Mouse (Mus musculus) heart, adult 2 months (tissue): ENCODE data around the gene Gm49325. TPM values are rescaled to one million over a fixed set of nuclear protein-coding genes. Genes with fewer than 3 reads are reported as not detected.

ENCODE experiments used
- microRNA-seq, 2 experiments: library from miRNA; unstranded; fragments of <30 nt; microRNA quantifications; one replicate each; pipeline ENCODE4 v1.2.0; 2021
- polyA plus RNA-seq: library from polyadenylated mRNA; depleted of rRNA; stranded (reverse); fragments of >200 nt; gene quantifications from 2 replicates; pipeline ENCODE4 v1.2.3, GENCODE M21; 2012; rRNA removed
- total RNA-seq, 2 experiments: library from RNA; stranded (reverse); gene quantifications; 2 replicates each; pipeline ENCODE4 v1.2.3; 2021

The Gm49325 gene
- total and polyA plus RNA-seq, 3 experiments, result 15.5 to 15.8 TPM; not detected in 1

Small RNA genes lying within 50 kb of the gene (microRNA-seq; reads per million reads assigned to microRNA genes)
- gene Mir1930, result 11.8 to 20.9 reads per million in 2 experiments

Other genes with a start within 250 kb of the Gm49325 start
- 10 to 100 TPM; 17.1 to 17.2 TPM for gene Adarb1, start 187.9 kb upstream of the Gm49325 start, total RNA-seq
- 11.4 and 17.2 TPM in 2 replicates for gene Adarb1, start 187.9 kb upstream of the Gm49325 start, polyA plus RNA-seq
- 10 to 100 TPM in 1 of 2 experiments, 1 to 10 TPM in 1; 8.2 to 10.3 TPM for gene Fam207a, start 90.4 kb upstream of the Gm49325 start, total RNA-seq
- 10.4 and 11.1 TPM in 2 replicates for gene Fam207a, start 90.4 kb upstream of the Gm49325 start, polyA plus RNA-seq
- 10 to 100 TPM in 1 of 2 experiments, 1 to 10 TPM in 1; 7.1 to 11.2 TPM for gene Itgb2, start 75.9 kb upstream of the Gm49325 start, total RNA-seq
- 6.0 and 11.6 TPM in 2 replicates for gene Itgb2, start 75.9 kb upstream of the Gm49325 start, polyA plus RNA-seq
- gene Pttg1ip, start 24.5 kb upstream of the Gm49325 start, total RNA-seq, result 100 to 1,000 TPM; 131 to 132 TPM
- gene Pttg1ip, start 24.5 kb upstream of the Gm49325 start, polyA plus RNA-seq, result 119 and 168 TPM in 2 replicates
- 10 to 100 TPM; 66.4 to 67.8 TPM for gene Sumo3, start 100 bp upstream of the Gm49325 start, total RNA-seq
- gene Sumo3, start 100 bp upstream of the Gm49325 start, polyA plus RNA-seq, result 122 and 167 TPM in 2 replicates
- gene Ube2g2, start 16.1 kb downstream of the Gm49325 start, total RNA-seq, result 10 to 100 TPM; 74.6 to 80.9 TPM
- gene Ube2g2, start 16.1 kb downstream of the Gm49325 start, polyA plus RNA-seq, result 53.5 and 69.7 TPM in 2 replicates
- not detected for gene Tspear, start 80.4 kb downstream of the Gm49325 start, total RNA-seq
- gene Tspear, start 80.4 kb downstream of the Gm49325 start, polyA plus RNA-seq, result not detected in 2 replicates
- gene Gm19402, start 84.6 kb downstream of the Gm49325 start, total RNA-seq, result not detected
- gene Gm19402, start 84.6 kb downstream of the Gm49325 start, polyA plus RNA-seq, result not detected in 2 replicates
- gene Gm9508, start 91.0 kb downstream of the Gm49325 start, total RNA-seq, result not detected
- gene Gm9508, start 91.0 kb downstream of the Gm49325 start, polyA plus RNA-seq, result not detected in 2 replicates
- gene Gm10272, start 100.4 kb downstream of the Gm49325 start, total RNA-seq, result not detected
- not detected in 2 replicates for gene Gm10272, start 100.4 kb downstream of the Gm49325 start, polyA plus RNA-seq
- gene Gm10024, start 105.3 kb downstream of the Gm49325 start, total RNA-seq, result not detected
- gene Gm10024, start 105.3 kb downstream of the Gm49325 start, polyA plus RNA-seq, result not detected in 2 replicates
- not detected for gene Gm10142, start 109.6 kb downstream of the Gm49325 start, total RNA-seq
- not detected in 2 replicates for gene Gm10142, start 109.6 kb downstream of the Gm49325 start, polyA plus RNA-seq
- gene Krtap12-1, start 114.4 kb downstream of the Gm49325 start, total RNA-seq, result not detected
- not detected in 2 replicates for gene Krtap12-1, start 114.4 kb downstream of the Gm49325 start, polyA plus RNA-seq
- gene Gm10100, start 120.3 kb downstream of the Gm49325 start, total RNA-seq, result not detected
- not detected in 2 replicates for gene Gm10100, start 120.3 kb downstream of the Gm49325 start, polyA plus RNA-seq
- not detected for gene Gm18596, start 136.4 kb downstream of the Gm49325 start, total RNA-seq
- gene Gm18596, start 136.4 kb downstream of the Gm49325 start, polyA plus RNA-seq, result not detected in 2 replicates
- not detected for gene Gm9736, start 145.2 kb downstream of the Gm49325 start, total RNA-seq
- gene Gm9736, start 145.2 kb downstream of the Gm49325 start, polyA plus RNA-seq, result not detected in 2 replicates
- not detected for gene Gm3233, start 153.5 kb downstream of the Gm49325 start, total RNA-seq
- gene Gm3233, start 153.5 kb downstream of the Gm49325 start, polyA plus RNA-seq, result not detected in 2 replicates
- not detected for gene Gm3238, start 165.1 kb downstream of the Gm49325 start, total RNA-seq
- gene Gm3238, start 165.1 kb downstream of the Gm49325 start, polyA plus RNA-seq, result not detected in 2 replicates
- gene Gm7138, start 170.7 kb downstream of the Gm49325 start, total RNA-seq, result not detected
- not detected in 2 replicates for gene Gm7138, start 170.7 kb downstream of the Gm49325 start, polyA plus RNA-seq
- gene Gm3250, start 176.3 kb downstream of the Gm49325 start, total RNA-seq, result not detected
- gene Gm3250, start 176.3 kb downstream of the Gm49325 start, polyA plus RNA-seq, result not detected in 2 replicates
- gene Gm7137, start 182.0 kb downstream of the Gm49325 start, total RNA-seq, result not detected
- gene Gm7137, start 182.0 kb downstream of the Gm49325 start, polyA plus RNA-seq, result not detected in 2 replicates
- gene Gm9639, start 188.9 kb downstream of the Gm49325 start, total RNA-seq, result not detected
- not detected in 2 replicates for gene Gm9639, start 188.9 kb downstream of the Gm49325 start, polyA plus RNA-seq
- gene Gm19668, start 192.9 kb downstream of the Gm49325 start, total RNA-seq, result not detected
- not detected in 2 replicates for gene Gm19668, start 192.9 kb downstream of the Gm49325 start, polyA plus RNA-seq
- gene Gm9507, start 205.6 kb downstream of the Gm49325 start, total RNA-seq, result not detected
- gene Gm9507, start 205.6 kb downstream of the Gm49325 start, polyA plus RNA-seq, result not detected in 2 replicates
- gene Gm2696, start 208.5 kb downstream of the Gm49325 start, total RNA-seq, result not detected
- not detected in 2 replicates for gene Gm2696, start 208.5 kb downstream of the Gm49325 start, polyA plus RNA-seq
- not detected for gene Krtap10-4, start 220.9 kb downstream of the Gm49325 start, total RNA-seq
- gene Krtap10-4, start 220.9 kb downstream of the Gm49325 start, polyA plus RNA-seq, result not detected in 2 replicates
- not detected for gene Krtap10-10, start 229.8 kb downstream of the Gm49325 start, total RNA-seq
- gene Krtap10-10, start 229.8 kb downstream of the Gm49325 start, polyA plus RNA-seq, result not detected in 2 replicates
- gene Gm36176, start 240.6 kb downstream of the Gm49325 start, total RNA-seq, result not detected
- not detected in 2 replicates for gene Gm36176, start 240.6 kb downstream of the Gm49325 start, polyA plus RNA-seq
- not detected for gene Gm10318, start 246.7 kb downstream of the Gm49325 start, total RNA-seq
- not detected in 2 replicates for gene Gm10318, start 246.7 kb downstream of the Gm49325 start, polyA plus RNA-seq